Mouse (Mus musculus): Measurements from ENCODE around the gene Osbpl2.

The Osbpl2 gene

DNA sequence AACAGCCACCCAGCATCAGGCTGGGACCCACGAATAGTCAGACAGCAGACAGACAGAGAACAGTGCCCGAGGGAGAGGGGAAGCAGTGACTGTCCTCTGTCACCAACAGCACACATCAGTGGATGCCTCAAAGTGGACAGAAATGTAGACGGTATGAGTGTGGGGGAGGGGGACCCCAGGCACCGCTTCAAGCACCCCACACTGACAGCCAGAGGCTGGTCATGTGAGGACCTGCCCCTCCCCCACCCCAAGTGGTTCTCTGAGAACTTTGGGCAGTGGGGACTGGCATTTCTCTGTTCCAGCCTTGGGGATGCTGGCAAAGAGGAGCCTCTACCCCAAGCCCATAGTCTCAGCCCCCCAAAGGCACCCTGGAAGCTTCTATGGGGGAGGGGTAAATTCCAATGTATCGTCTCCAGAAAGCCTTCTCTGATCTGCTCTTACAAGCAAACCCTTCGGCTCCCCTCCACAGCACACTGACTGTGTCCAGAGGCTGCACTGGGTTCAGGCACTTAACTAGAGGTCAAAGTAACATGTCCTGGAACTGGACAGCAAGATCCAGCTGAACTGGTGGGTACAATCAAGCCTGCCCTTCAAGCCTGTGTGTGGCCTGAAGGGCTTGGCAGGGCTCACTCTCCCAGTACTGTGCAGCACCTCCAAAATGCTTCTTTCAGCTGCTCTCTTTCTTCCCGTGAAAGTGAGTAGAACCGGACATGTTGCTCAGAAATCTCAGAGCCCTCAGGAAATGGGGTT lies 13.5 kb upstream of the Osbpl2 start:
- peak; percentile 43 for DNase-seq

DNA sequence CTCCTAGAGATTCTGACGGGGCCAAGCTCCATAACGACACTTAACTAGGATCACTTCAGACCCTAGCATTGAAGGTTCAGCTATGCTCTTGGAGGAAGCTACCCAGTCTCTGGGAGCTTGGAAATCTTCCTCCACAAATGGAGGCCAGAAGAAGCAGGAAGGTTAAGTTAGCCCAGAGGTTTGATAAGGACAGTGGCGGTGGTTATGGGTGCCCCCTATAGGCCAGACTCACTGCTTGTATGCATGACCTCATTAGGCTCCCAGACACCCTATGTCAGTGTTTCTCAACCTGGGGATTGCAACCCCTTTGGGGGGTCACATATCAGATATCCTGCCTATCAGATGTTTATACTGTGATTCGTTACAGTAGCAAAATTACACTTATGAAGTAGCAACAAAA lies 12.0 kb upstream of the Osbpl2 start:
- DNase-seq, result no peak

GRCm38 (mm10) chr2:180108285-180108684 lies 10.8 kb upstream of the Osbpl2 start:
- DNase-seq, result no peak

- peak; percentile 24 for DNase-seq
Observed at GRCm38 (mm10) chr2:180113909-180114890, 4.9 kb upstream of the Osbpl2 start.

DNA sequence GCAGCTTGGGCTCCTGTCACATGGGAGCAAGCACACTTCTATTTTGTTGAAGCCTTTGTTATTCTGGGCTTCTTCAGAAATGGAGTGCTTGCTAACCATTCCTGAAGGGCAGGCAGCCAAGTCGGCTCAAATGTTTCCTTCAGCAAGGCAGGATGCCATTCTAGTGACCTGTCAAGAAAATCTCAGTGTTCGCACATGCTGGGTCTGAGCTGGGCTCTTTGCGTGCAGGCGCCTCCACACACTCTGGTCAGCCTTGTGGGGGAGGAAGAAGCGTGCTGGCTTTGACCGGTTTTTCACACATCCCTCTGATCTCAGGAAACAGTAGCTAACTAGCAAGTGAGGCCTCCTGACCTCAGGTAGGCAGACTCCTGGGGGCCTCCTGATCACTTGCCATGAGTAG lies 3.8 kb upstream of the Osbpl2 start:
- DNase-seq, result peak; percentile 56

DNA sequence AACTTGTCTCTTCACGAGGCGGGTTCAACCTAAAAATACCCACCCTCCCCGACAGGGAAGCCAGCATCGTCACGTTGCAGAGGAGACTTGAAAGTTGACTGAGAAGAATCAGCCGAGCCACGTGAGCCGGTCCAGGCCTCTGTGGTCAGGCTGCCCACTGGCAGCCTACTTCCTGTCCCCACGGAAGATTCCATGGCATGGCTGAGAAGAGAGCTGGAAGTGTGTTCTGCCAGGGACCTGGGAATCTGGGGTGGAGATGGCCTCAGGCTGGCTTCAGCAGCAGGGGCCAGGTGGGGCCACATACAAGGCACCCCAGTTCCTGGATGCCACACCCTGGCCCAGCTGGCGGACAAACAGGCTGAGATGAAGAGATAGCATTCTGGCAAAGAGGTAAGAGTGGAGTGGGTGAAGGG lies 3.0 kb upstream of the Osbpl2 start:
- DNase-seq, result no peak

GRCm38 (mm10) chr2:180116741-180117484 lies 2.2 kb upstream of the Osbpl2 start:
- DNase-seq, result peak; percentile 25

- DNase-seq, result peak; percentile 30
Observed at GRCm38 (mm10) chr2:180117485-180118194, 1.5 kb upstream of the Osbpl2 start.

GRCm38 (mm10) chr2:180119439-180120291 lies 559 bp downstream of the Osbpl2 start:
- no peak for DNase-seq

DNA sequence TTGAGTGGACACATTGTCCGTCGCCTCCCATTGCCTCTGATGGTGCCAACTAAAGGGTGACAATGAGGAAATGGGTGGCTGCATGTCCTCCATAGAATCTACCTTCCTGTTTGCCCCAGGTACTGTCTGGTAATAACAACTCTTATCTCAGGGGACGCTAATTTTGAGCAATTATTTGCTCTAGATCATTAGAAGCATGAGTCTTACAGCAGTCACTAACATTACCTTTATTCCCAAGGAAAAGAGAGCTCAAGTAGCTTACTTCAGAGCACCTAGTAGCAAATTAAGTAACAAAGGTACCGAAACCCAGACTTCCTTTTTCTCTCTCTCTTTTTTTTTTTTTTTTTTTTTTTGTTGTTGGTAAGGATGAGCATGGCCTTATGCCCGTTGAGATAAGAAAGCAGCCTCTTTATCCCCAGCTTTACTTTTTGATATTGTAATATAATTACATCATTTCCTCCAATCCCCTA lies 1.2 kb downstream of the Osbpl2 start:
- no peak for DNase-seq

GRCm38 (mm10) chr2:180124192-180124591 lies 5.1 kb downstream of the Osbpl2 start:
- no peak for DNase-seq

DNA sequence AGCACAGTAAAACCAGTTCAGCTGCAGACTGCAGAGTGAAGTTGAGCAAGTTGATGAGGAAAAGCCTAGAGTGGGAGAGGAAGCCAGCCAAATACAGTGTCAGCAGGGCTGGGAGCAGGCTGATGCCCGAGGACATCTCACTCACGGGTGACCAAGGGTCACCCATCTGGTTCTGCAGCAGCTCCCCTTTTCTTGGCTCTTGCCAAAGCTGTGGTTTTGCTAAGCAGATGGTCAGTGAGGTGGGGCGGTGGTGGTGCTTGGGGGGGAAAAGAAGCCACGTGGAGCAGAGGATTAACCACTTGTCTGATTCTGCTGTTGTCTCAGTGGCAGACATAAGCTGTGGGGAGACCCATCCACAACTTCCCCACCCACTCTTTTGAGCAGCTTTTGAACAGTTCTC lies 7.1 kb downstream of the Osbpl2 start:
- no peak for DNase-seq

GRCm38 (mm10) chr2:180127675-180128074 lies 8.6 kb downstream of the Osbpl2 start:
- DNase-seq, result no peak

DNA sequence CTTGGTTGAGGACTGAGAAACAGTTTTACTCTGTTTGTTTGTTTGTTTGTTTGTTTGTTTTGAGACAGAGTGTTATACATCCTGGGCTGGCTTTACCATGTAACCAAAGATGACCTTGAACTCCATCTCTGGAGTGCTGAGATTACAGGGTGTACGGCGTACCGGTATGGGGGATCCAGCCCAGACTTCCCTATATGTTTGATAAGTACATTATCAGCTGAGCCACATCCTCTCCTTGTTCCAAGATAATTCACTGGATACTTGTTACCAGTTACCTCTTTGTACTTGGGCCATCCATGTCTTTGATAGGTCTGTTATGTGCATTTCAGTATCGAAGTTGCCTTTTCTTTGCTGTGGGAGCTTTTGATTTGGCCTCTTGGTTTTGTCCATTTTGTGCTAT lies 14.1 kb downstream of the Osbpl2 start:
- DNase-seq, result no peak

- DNase-seq, result no peak
Observed at GRCm38 (mm10) chr2:180133911-180134310, 14.8 kb downstream of the Osbpl2 start.

- DNase-seq, result no peak
Observed at GRCm38 (mm10) chr2:180135414-180135813, 16.3 kb downstream of the Osbpl2 start.

- no peak for DNase-seq
Observed at GRCm38 (mm10) chr2:180146091-180146490, 27.0 kb downstream of the Osbpl2 start.

- no peak for DNase-seq
Observed at GRCm38 (mm10) chr2:180147379-180147778, 28.3 kb downstream of the Osbpl2 start.

DNA sequence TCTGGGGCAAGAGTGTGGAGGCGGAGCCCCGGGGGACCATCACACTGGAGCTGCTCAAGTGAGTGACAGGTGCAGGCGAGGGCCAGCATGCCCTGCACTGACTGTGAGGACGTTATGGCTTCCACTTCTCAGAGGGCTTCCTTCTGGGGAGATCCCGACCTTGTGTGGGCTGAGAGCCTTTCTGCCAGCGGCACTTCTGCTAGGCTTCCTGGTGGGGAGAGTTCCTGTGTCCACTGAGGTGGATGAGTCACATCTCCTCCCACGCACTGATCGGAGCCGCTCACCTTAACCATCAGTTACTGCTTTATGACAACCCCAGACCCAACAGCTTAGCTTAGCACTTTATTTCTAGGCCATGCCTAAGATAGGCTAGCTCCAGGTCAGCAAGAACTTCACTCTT lies 29.4 kb downstream of the Osbpl2 start:
- no peak for DNase-seq

DNA sequence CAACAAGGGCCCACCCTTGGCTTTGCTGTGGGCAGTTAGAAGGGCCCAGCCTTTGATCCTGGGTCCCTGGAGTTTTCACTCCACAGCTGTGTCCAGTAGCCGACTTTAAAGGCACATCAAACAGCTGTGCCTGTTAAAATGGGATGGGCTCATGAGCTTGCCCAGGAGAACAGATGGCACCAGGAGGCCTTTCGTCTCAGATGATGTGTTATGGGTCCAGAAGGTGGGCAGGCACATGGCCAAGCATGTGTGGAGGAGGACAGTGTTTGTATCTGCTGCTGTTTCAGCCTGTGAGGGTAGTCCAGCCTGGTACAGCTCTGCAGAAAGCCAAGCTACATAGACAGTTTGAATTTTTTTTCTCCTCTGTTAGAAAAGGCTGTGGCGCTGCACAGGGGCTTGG lies 35.7 kb downstream of the Osbpl2 start:
- DNase-seq, result no peak

- DNase-seq, result no peak
Observed at GRCm38 (mm10) chr2:180158627-180159026, 39.5 kb downstream of the Osbpl2 start.
